Mouse (Mus musculus) liver, embryonic 14.5 days (tissue): Measurements from ENCODE around the gene Eif4a1. TPM values are rescaled to one million over a fixed set of nuclear protein-coding genes. Genes with fewer than 3 reads are reported as not detected.

Experiments
- ATAC-seq: fragments of 200-750 bp; cut with Nextera tagmentation; 2 replicates; pipeline ENCODE4 v1.8.0; 2017; ENCODE audit warnings: moderate number of reproducible peaks, mild to moderate bottlenecking, moderate library complexity; ENCODE audit not compliant: insufficient read depth
- DNase-seq, 3 experiments: peaks; one replicate each; pipeline ENCODE4 v3.0.0-alpha.2; 2012 to 2013; ENCODE audit warnings: low read depth in 3 of 3, low spot score in 3 of 3
- H3K27ac ChIP-seq: fragments of 300-500 bp; sonication (generic); 2 replicates; pipeline ENCODE4 v1.5.1; 2014; ENCODE audit warnings: moderate library complexity, mild to moderate bottlenecking, control low read depth, inconsistent platforms
- H3K27me3 ChIP-seq: fragments of 300-500 bp; sonication (generic); 2 replicates; pipeline ENCODE4 v1.6.1; 2014; ENCODE audit warnings: mild to moderate bottlenecking, low read length, moderate library complexity; ENCODE audit not compliant: control insufficient read depth, insufficient read depth
- H3K36me3 ChIP-seq: fragments of 300-500 bp; sonication (generic); replicated peaks from 2 replicates; pipeline ENCODE4 v1.6.1; 2014; ENCODE audit warnings: low read depth; ENCODE audit not compliant: control insufficient read depth, insufficient read depth
- H3K4me1 ChIP-seq, 2 experiments: fragments of 200-500 bp in 1 of 2; fragments of 300-500 bp in 1 of 2; sonication (generic) in 1 of 2; replicated peaks; 2 replicates each; pipeline ENCODE4 v1.6.1; 2012 to 2014; ENCODE audit warnings: antibody characterized with exemption in 1 of 2, inconsistent platforms in 1 of 2, low read length in 1 of 2; ENCODE audit not compliant: control insufficient read depth in 2 of 2, insufficient read depth in 2 of 2
- H3K4me2 ChIP-seq: fragments of 300-500 bp; sonication (generic); 2 replicates; pipeline ENCODE4 v1.6.1; 2014; ENCODE audit warnings: low read depth, mild to moderate bottlenecking, control low read depth, moderate library complexity
- H3K4me3 ChIP-seq, 2 experiments: fragments of 200-500 bp in 1 of 2; fragments of 300-500 bp in 1 of 2; sonication (generic) in 1 of 2; 2 replicates each; pipeline ENCODE4 v1.5.1; 2012 to 2014; ENCODE audit warnings: low read depth in 2 of 2, low read length in 2 of 2, mild to moderate bottlenecking in 2 of 2, control low read depth in 1 of 2, inconsistent platforms in 1 of 2, moderate library complexity in 1 of 2; ENCODE audit not compliant: insufficient read depth in 1 of 2
- H3K9ac ChIP-seq: fragments of 300-500 bp; sonication (generic); replicated peaks from 2 replicates; pipeline ENCODE4 v1.6.1; 2014; ENCODE audit warnings: mild to moderate bottlenecking, control low read depth, moderate library complexity
- H3K9me3 ChIP-seq: fragments of 300-500 bp; sonication (generic); 2 replicates; pipeline ENCODE4 v1.6.1; 2016; ENCODE audit warnings: low read length, mixed read lengths; ENCODE audit not compliant: control insufficient read depth
- CTCF ChIP-seq: IDR thresholded peaks from 2 replicates; pipeline ENCODE4 v1.5.1; 2016; ENCODE audit warnings: antibody characterized with exemption, low read depth, control low read depth
- EP300 ChIP-seq: IDR thresholded peaks from 2 replicates; pipeline ENCODE4 v1.6.1; 2016; ENCODE audit warnings: antibody characterized with exemption, low read depth
- WGBS: fragments of 180-500 bp; shearing (Covaris S2); extraction: QIAGEN DNeasy Blood & Tissue Kit; methylation state at CpG from one replicate; pipeline ENCODE4 v1.1.7; 2014; ENCODE audit not compliant: insufficient replicate concordance; 5-methylcytosine and 5-hydroxymethylcytosine counted together
- polyA plus RNA-seq, 2 experiments: library from polyadenylated mRNA; depleted of rRNA in 1 of 2; stranded (reverse) in 1 of 2; unstranded in 1 of 2; fragments of >200 nt; fragmentation: Nextera tagmentation in 1 of 2; extraction: Ambion mirVana in 1 of 2; gene quantifications; 2 replicates each; pipeline versions ENCODE4 v1.2.1 to v1.2.3; 2012 to 2014

Eif4a1 gene
- polyA plus RNA-seq, 2 experiments: 316 to 420 TPM

DNA sequence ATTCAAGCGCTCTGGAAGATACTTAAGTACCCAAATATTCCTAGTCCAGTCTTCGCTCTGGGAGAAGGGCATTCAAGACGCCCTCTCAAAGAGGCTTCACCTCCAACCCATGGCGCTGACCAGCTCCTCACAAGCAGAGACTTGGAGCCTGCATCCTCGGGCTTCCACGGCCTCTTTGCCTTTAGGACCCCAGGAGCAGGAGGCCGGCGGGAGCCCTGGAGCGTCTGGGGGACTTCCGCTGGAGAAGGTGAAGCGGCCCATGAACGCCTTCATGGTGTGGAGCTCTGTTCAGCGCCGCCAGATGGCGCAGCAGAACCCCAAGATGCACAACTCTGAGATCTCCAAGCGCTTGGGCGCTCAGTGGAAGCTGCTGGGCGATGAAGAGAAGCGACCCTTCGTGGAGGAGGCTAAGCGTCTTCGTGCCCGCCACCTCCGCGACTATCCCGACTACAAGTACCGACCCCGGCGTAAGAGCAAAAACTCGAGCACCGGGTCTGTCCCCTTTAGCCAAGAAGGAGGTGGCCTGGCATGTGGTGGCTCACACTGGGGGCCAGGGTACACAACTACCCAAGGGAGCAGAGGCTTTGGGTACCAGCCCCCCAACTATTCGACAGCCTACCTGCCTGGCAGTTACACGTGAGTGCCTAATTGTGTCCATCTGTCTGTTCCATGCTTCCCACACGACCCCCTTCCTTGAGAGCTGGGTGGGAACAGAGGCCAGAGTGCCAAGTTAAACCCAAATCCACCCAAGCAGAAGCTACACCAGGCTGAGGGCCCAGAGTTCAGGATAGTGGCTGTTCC is 16.8 kb downstream of the Eif4a1 start, which contains the start of gene Sox15:
Sox15 (plus strand) TSS at position 51 of the 801 bp plus-strand sequence.
- TF ChIP-seq EP300 (no peak), CTCF (peak; percentile 86)
- 41% methylated on average over 34 of the region's 34 CpGs for WGBS
- Histone ChIP-seq H3K27ac (no peak within 1 kb of the TSS), H3K9ac (no peak within 1 kb of the TSS), H3K4me3 (no peak within 1 kb of the TSS), H3K4me2 (no peak within 1 kb of the TSS), H3K9me3 (no peaks in the 10 kb centered on the region), H3K36me3 (peaks cover 44% of the 10 kb centered on the region), H3K4me1 (peaks cover 3 to 9% of the 10 kb centered on the region in 2 experiments), H3K27me3 (no peaks in the 10 kb centered on the region)
- DNase-seq (peak in 1 of 3 experiments; percentile 45), ATAC-seq (peak; percentile 51; the same call in 1 of the 2 replicates)

DNA sequence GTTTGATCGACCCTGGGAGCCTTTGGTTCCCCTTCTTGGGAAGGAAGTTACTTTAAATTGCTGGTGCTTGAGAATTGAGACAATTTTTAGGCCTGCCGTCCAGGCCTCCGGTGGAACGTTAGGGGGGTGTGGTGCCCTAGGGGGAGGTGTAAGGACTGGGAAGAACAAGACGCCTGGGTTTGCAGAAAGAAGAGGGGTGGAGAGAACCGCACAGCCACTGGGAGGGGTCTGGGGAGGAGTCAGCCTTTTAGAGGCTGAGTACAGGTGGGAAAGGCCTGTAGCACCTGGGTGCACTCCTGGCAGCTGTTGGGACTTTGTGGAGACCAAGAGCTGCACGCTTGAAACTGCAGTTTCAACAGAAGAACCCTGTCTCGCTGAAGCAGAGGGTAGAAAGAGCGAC is 17.5 kb downstream of the Eif4a1 start:
- Histone ChIP-seq H3K27me3 (no peaks in the 10 kb centered on the region), H3K9me3 (no peaks in the 10 kb centered on the region), H3K9ac (no peak overlapping the region), H3K4me1 (peaks cover 3 to 9% of the 10 kb centered on the region in 2 experiments), H3K4me3 (no peak overlapping the region), H3K36me3 (peaks cover 51% of the 10 kb centered on the region), H3K27ac (no peak overlapping the region), H3K4me2 (no peak overlapping the region)
- no peak for ATAC-seq
- DNase-seq: no peak
- WGBS: 39% methylated on average over 9 of the region's 9 CpGs
- TF ChIP-seq CTCF (no peak), EP300 (no peak)

DNA sequence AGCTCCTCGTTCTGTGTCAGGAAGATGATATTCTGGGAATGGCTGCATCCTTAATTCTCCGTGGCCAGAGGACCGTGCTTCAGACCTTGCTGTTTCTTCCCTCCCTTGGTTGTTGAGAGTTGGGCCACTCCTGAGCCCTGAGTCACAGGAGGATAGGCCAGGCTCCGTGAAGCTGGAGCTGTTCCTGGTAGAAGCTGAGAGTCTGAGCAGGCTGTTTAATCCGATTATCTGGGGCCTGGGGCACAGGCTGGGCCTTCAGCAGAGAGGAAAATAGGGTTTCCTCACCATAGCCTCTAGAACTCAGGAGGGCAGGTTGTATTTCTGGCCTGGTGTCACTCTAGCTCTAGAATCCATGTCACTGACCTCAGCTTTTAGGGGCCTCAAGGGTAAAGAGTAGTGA is 18.8 kb downstream of the Eif4a1 start:
- Histone ChIP-seq H3K4me1 (peaks cover 3 to 9% of the 10 kb centered on the region in 2 experiments), H3K9ac (no peak overlapping the region), H3K36me3 (peaks cover 55% of the 10 kb centered on the region), H3K4me3 (no peak overlapping the region), H3K4me2 (no peak overlapping the region), H3K27me3 (no peaks in the 10 kb centered on the region), H3K27ac (no peak overlapping the region), H3K9me3 (no peaks in the 10 kb centered on the region)
- WGBS: 74% methylated on average over 5 of the region's 5 CpGs
- DNase-seq (no peak), ATAC-seq (no peak)
- TF ChIP-seq CTCF: no peak
- no peak for TF ChIP-seq EP300

DNA sequence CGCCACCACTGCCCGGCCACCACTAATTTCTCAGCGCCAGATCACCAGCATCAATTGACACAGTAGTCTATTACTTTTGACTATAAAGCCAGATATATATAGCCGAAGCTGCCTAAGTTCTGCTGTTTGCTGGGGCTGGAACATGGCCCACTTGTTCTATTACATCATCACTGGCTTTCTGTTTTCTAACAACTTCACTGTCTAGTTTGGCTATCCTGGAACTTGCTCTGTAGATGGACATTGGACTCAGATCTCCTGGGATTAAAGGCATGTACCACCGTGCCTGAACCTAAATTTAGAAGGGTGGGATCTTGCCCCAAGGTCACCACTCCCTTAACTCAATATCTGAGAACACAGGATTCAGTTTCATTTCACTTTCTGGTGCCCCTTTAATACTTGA is 26.4 kb downstream of the Eif4a1 start:
- no peak overlapping the region for H3K9ac ChIP-seq
- H3K36me3 ChIP-seq: peaks cover 79% of the 10 kb centered on the region
- H3K9me3 ChIP-seq: no peaks in the 10 kb centered on the region
- ATAC-seq (no peak), DNase-seq (no peak)
- H3K27me3 ChIP-seq: no peaks in the 10 kb centered on the region
- TF ChIP-seq EP300 (no peak), CTCF (no peak)
- H3K4me2 ChIP-seq: no peak overlapping the region
- no peak overlapping the region for H3K27ac ChIP-seq
- no peak overlapping the region for H3K4me3 ChIP-seq
- H3K4me1 ChIP-seq: no peaks in the 10 kb centered on the region
- 84% methylated on average over 5 of the region's 5 CpGs for WGBS

DNA sequence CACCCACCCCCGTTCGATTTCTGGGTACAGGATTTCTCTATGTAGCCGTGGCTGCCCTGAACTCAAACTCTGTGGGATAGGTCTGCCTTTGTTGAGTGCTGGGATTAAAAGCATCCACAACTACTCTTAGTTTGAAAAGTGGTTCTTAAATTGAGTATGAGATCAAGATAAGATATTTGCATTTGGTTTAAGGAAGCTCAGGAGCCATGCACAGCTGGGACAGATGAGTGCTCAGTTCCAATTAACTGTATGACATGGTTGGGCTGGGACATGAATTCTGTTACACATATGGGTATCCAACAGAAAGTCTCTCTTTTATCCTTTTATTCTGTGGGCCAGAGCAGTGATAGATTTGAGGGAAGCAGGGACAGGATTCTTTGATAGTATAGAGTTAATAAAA is 36.8 kb downstream of the Eif4a1 start:
- no peaks in the 10 kb centered on the region for H3K9me3 ChIP-seq
- H3K4me1 ChIP-seq: peaks cover 20 to 21% of the 10 kb centered on the region in 2 experiments
- TF ChIP-seq EP300: no peak
- TF ChIP-seq CTCF: no peak
- H3K27ac ChIP-seq: no peak overlapping the region
- DNase-seq (no peak), ATAC-seq (no peak)
- WGBS: 76% methylated on average over 3 of the region's 3 CpGs
- H3K4me2 ChIP-seq: peak overlapping the region; percentile 91
- peaks cover 12% of the 10 kb centered on the region for H3K36me3 ChIP-seq
- H3K4me3 ChIP-seq: no peak overlapping the region
- no peaks in the 10 kb centered on the region for H3K27me3 ChIP-seq
- no peak overlapping the region for H3K9ac ChIP-seq
